ENCODE assay signal across 12 mouse cellular contexts in genomic region chr3:84731003-84731402, GRCm38 (mm10).
DNase-seq lines count a peak whose midpoint lies in the region; ATAC-seq and TF ChIP-seq lines count a peak whose summit lies in the region.
"Had no signal": no experiment of that assay in that cellular context is flagged by ENCODE, and none has a peak within 500 bp of the region (broad histone marks: within the 10 kb centered on the region; RNA-seq: fewer than 3 reads in every experiment).

No protein-coding gene starts in this region.

- no peak overlapping the region for H3K4me3 ChIP-seq in hindbrain, embryonic 12.5 days
- no peak overlapping the region for H3K4me3 ChIP-seq in hindbrain, embryonic 10.5 days
- no peak overlapping the region for H3K4me3 ChIP-seq in embryonic facial prominence, embryonic 14.5 days (ENCODE audit: low read depth, low read length)
- H3K4me3 ChIP-seq in limb, embryonic 14.5 days (replicated peaks; ENCODE audit: low read length): no peak overlapping the region
- no peak overlapping the region for H3K4me3 ChIP-seq in layer of hippocampus, adult 2 months
- H3K4me3 ChIP-seq: megakaryocyte, embryonic 14.5 days had no signal

- H3K9ac ChIP-seq in hindbrain, embryonic 12.5 days: no peak overlapping the region
- H3K9ac ChIP-seq in embryonic facial prominence, embryonic 14.5 days (ENCODE audit: low read depth, low read length): no peak overlapping the region
- H3K9ac ChIP-seq in limb, embryonic 14.5 days (ENCODE audit: low read depth, low read length, severe bottlenecking): no peak overlapping the region

- TF ChIP-seq CTCF in layer of hippocampus, adult 2 months (conservative IDR thresholded peaks at IDR 0.05): no peak

- ATAC-seq in hindbrain, embryonic 12.5 days (ENCODE audit: low FRiP score): no peak
- no peak for ATAC-seq in embryonic facial prominence, embryonic 14.5 days (ENCODE audit: low read depth)
- ATAC-seq in limb, embryonic 14.5 days (ENCODE audit: low FRiP score, low read depth): no peak
- no peak for ATAC-seq in monocyte, adult 5-6 weeks (replicated peaks; ENCODE audit: insufficient number of reproducible peaks, low FRiP score, low TSS enrichment, poor library complexity, severe bottlenecking)

- H3K4me1 ChIP-seq in hindbrain, embryonic 12.5 days: peaks cover 27% of the 10 kb centered on the region
- H3K4me1 ChIP-seq in hindbrain, embryonic 10.5 days (replicated peaks): peaks cover 39% of the 10 kb centered on the region
- peaks cover 5% of the 10 kb centered on the region; the same call in 1 of the 2 replicates for H3K4me1 ChIP-seq in embryonic facial prominence, embryonic 14.5 days (ENCODE audit: control insufficient read depth, insufficient read depth, low read length)
- H3K4me1 ChIP-seq in limb, embryonic 14.5 days (ENCODE audit: control insufficient read depth, insufficient read depth, low read length): peaks cover 26% of the 10 kb centered on the region

- TF ChIP-seq POLR2A in limb, embryonic 14.5 days (IDR thresholded peaks at IDR 0.05; ENCODE audit: borderline replicate concordance, extremely low read depth, insufficient read depth, insufficient read length): no peak

- DNase-seq in hindbrain, embryonic 10.5 days (ENCODE audit: low spot score): no peak
- DNase-seq in 3T3-L1 (ENCODE audit: low read depth, low spot score): peak; percentile 18
- DNase-seq in embryonic facial prominence, embryonic 14.5 days (ENCODE audit: low spot score): no peak
- DNase-seq in limb, embryonic 14.5 days (ENCODE audit: low spot score): no peak
- no peak for DNase-seq in gastrocnemius, postnatal 14 days
- no peak for DNase-seq in layer of hippocampus, adult 2 months (ENCODE audit: low spot score in 2 of 2)
- DNase-seq: gastrocnemius, postnatal 36 days; heart, postnatal 10 days; kidney, postnatal 14 days had no signal

- WGBS in hindbrain, embryonic 12.5 days: 40% methylated on average over 5 of the region's 5 CpGs
- WGBS in hindbrain, embryonic 10.5 days: 32% methylated on average over 5 of the region's 5 CpGs
- 39% methylated on average over 5 of the region's 5 CpGs for WGBS in embryonic facial prominence, embryonic 14.5 days
- WGBS in limb, embryonic 14.5 days: 30% methylated on average over 5 of the region's 5 CpGs

- H3K27me3 ChIP-seq in hindbrain, embryonic 12.5 days: peaks cover 34% of the 10 kb centered on the region; the same call in 1 of the 2 replicates
- H3K27me3 ChIP-seq in hindbrain, embryonic 10.5 days (ENCODE audit: insufficient read depth, poor library complexity, severe bottlenecking): peaks cover 66% of the 10 kb centered on the region
- H3K27me3 ChIP-seq in embryonic facial prominence, embryonic 14.5 days (replicated peaks; ENCODE audit: control insufficient read depth, insufficient read depth, low read length): no peaks in the 10 kb centered on the region; the same call in 1 of the 2 replicates
- H3K27me3 ChIP-seq in limb, embryonic 14.5 days (ENCODE audit: control insufficient read depth, insufficient read depth, low read length): 0 out of 2 replicates have a peak, but pooled peaks cover 3% of the 10 kb centered on the region

- no peaks in the 10 kb centered on the region for H3K36me3 ChIP-seq in hindbrain, embryonic 12.5 days
- H3K36me3 ChIP-seq in hindbrain, embryonic 10.5 days: no peaks in the 10 kb centered on the region
- no peaks in the 10 kb centered on the region for H3K36me3 ChIP-seq in embryonic facial prominence, embryonic 14.5 days (ENCODE audit: control insufficient read depth, insufficient read depth, low read length)
- no peaks in the 10 kb centered on the region for H3K36me3 ChIP-seq in limb, embryonic 14.5 days (ENCODE audit: control insufficient read depth, insufficient read depth, low read length)

- no peak overlapping the region for H3K27ac ChIP-seq in hindbrain, embryonic 12.5 days
- no peak overlapping the region for H3K27ac ChIP-seq in hindbrain, embryonic 10.5 days
- no peak overlapping the region for H3K27ac ChIP-seq in embryonic facial prominence, embryonic 14.5 days (replicated peaks; ENCODE audit: low read depth, low read length)
- H3K27ac ChIP-seq in limb, embryonic 14.5 days (replicated peaks; ENCODE audit: low read depth, low read length): no peak overlapping the region
- H3K27ac ChIP-seq in layer of hippocampus, adult 2 months: no peak overlapping the region

- peak overlapping the region; percentile 58; the same call in 1 of the 2 replicates for H3K4me2 ChIP-seq in hindbrain, embryonic 12.5 days (replicated peaks)
- 0 out of 2 replicates have a peak overlapping the region, but pooled peaks have one; percentile 56 for H3K4me2 ChIP-seq in embryonic facial prominence, embryonic 14.5 days (ENCODE audit: low read depth, low read length)
- peak overlapping the region; percentile 43; the same call in 1 of the 2 replicates for H3K4me2 ChIP-seq in limb, embryonic 14.5 days (replicated peaks; ENCODE audit: low read depth, low read length, severe bottlenecking)

- H3K9me3 ChIP-seq in hindbrain, embryonic 12.5 days (replicated peaks): no peaks in the 10 kb centered on the region
- no peaks in the 10 kb centered on the region for H3K9me3 ChIP-seq in hindbrain, embryonic 10.5 days
- no peaks in the 10 kb centered on the region for H3K9me3 ChIP-seq in embryonic facial prominence, embryonic 14.5 days (ENCODE audit: control insufficient read depth, low read length)
- no peaks in the 10 kb centered on the region for H3K9me3 ChIP-seq in limb, embryonic 14.5 days (ENCODE audit: control insufficient read depth, low read length)

- intact Hi-C loops in gastrocnemius, postnatal 14 days (cut with DNase I; ENCODE audit: low total_unique reads): no loop called here
